8 mouse cellular contexts compared by ENCODE assay signal in the genomic region with DNA sequence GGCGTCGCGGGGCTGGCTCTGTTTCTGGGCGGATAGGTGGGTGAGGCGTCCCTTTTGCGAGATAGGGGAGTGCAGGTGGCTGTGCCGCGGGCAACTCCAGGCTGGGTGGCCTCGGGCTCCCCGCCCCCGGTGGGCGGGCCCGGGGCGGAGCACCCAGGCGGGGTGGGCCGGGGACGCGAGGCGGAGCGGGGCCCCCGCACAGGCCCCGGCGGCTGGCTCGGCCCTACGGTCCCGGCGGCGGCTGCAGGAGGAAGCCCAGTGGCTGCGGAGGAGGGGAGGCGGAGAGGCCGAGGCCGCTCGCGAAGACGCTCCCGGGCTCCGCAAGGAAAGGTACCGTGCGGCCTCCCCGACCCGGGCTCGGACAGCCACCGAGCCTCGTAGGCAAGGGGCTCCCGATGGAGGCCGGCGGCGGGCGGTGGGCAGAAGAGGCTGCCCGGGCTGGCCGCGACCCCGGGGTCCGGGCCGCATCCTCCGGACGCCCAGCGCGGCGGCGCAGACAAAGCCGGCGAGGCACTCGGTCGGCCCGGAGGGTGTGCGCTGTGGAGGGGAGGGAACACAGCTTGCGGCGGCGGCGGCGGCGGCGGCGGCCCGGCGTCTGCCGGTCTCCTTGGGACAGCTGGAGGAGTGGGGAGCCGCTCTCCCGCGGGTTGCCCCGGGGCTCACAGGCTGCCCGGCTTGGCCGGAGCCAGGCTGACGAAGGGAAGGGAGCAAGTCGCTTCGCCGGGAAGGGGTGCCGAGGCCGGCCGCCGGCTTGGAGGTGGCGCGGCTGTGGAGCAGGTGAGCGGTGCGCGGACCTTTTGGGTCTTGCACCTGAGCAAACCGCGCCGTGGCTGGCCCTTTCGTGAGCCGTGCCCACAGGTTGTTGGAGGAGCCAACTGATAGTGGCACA. TPM values are rescaled to one million over a fixed set of nuclear protein-coding genes. Genes with fewer than 3 reads are reported as not detected.
DNase-seq lines count a peak whose midpoint lies in the region; ATAC-seq and TF ChIP-seq lines count a peak whose summit lies in the region.

No protein-coding gene starts in this region.

- no peak for TF ChIP-seq CTCF in bone marrow, adult 2 months (IDR thresholded peaks at IDR 0.05; ENCODE audit: control insufficient read depth, insufficient read depth, low read length)

- peak overlapping the region; percentile 92 for H3K9ac ChIP-seq in embryonic facial prominence, embryonic 13.5 days
- peak overlapping the region; percentile 100 for H3K9ac ChIP-seq in liver, embryonic 13.5 days
- peak overlapping the region; percentile 79 for H3K9ac ChIP-seq in stomach, embryonic 14.5 days (replicated peaks; ENCODE audit: low read depth, low read length)

- H3K36me3 ChIP-seq in embryonic facial prominence, embryonic 13.5 days = no peaks in the 10 kb centered on the region
- no peaks in the 10 kb centered on the region for H3K36me3 ChIP-seq in liver, embryonic 13.5 days
- H3K36me3 ChIP-seq in stomach, embryonic 14.5 days (ENCODE audit: control insufficient read depth, insufficient read depth, low read length) = no peaks in the 10 kb centered on the region

- H3K27ac ChIP-seq in bone marrow, adult 2 months (ENCODE audit: control insufficient read depth, insufficient read depth, low read depth, low read length, poor library complexity) = peak overlapping the region; percentile 96
- H3K27ac ChIP-seq in embryonic facial prominence, embryonic 13.5 days = peak overlapping the region; percentile 75
- peak overlapping the region; percentile 98 for H3K27ac ChIP-seq in liver, embryonic 13.5 days
- peak overlapping the region; percentile 75 for H3K27ac ChIP-seq in stomach, embryonic 14.5 days (ENCODE audit: low read length)

- peak overlapping the region; percentile 99 for H3K4me2 ChIP-seq in embryonic facial prominence, embryonic 13.5 days
- peak overlapping the region; percentile 85 for H3K4me2 ChIP-seq in liver, embryonic 13.5 days
- peak overlapping the region; percentile 97 for H3K4me2 ChIP-seq in stomach, embryonic 14.5 days (replicated peaks; ENCODE audit: low read depth, low read length)

- ATAC-seq in embryonic facial prominence, embryonic 13.5 days (ENCODE audit: insufficient number of reproducible peaks, insufficient read depth, low FRiP score, low TSS enrichment, low read depth) = peak; percentile 88
- peak; percentile 97 for ATAC-seq in liver, embryonic 13.5 days (ENCODE audit: low read depth)
- ATAC-seq in stomach, embryonic 14.5 days (ENCODE audit: insufficient number of reproducible peaks, insufficient read depth, low FRiP score, low read depth) = peak; percentile 96

- H3K4me1 ChIP-seq in bone marrow, adult 2 months (ENCODE audit: control insufficient read depth, insufficient read depth, low read length) = peaks cover 3% of the 10 kb centered on the region; the same call in 1 of the 2 replicates
- peaks cover 37% of the 10 kb centered on the region for H3K4me1 ChIP-seq in embryonic facial prominence, embryonic 13.5 days
- H3K4me1 ChIP-seq in liver, embryonic 13.5 days (replicated peaks) = peaks cover 75% of the 10 kb centered on the region
- H3K4me1 ChIP-seq in stomach, embryonic 14.5 days (ENCODE audit: control insufficient read depth, insufficient read depth, low read length) = peaks cover 5% of the 10 kb centered on the region

- WGBS in bone marrow, adult 2 months = under 1% methylated on average over 87 of the region's 102 CpGs
- WGBS in embryonic facial prominence, embryonic 13.5 days = under 1% methylated on average over 83 of the region's 102 CpGs
- WGBS in liver, embryonic 13.5 days (ENCODE audit: insufficient replicate concordance) = under 1% methylated on average over 85 of the region's 102 CpGs
- under 1% methylated on average over 56 of the region's 102 CpGs for WGBS in stomach, embryonic 14.5 days

- H3K9me3 ChIP-seq in embryonic facial prominence, embryonic 13.5 days = no peaks in the 10 kb centered on the region
- no peaks in the 10 kb centered on the region for H3K9me3 ChIP-seq in liver, embryonic 13.5 days (replicated peaks)
- no peaks in the 10 kb centered on the region for H3K9me3 ChIP-seq in stomach, embryonic 14.5 days (ENCODE audit: control insufficient read depth, low read depth, low read length)

- peak overlapping the region; percentile 77 for H3K4me3 ChIP-seq in bone marrow, adult 2 months (replicated peaks; ENCODE audit: control insufficient read depth, low read depth, low read length)
- peak overlapping the region; percentile 89 for H3K4me3 ChIP-seq in embryonic facial prominence, embryonic 13.5 days
- peak overlapping the region; percentile 99 for H3K4me3 ChIP-seq in liver, embryonic 13.5 days (replicated peaks)
- peak overlapping the region; percentile 85 for H3K4me3 ChIP-seq in stomach, embryonic 14.5 days (ENCODE audit: low read depth, low read length)

- DNase-seq in B cell, adult 2 months = peak; percentile 56 to 57
- peak; percentile 88 to 89 for DNase-seq in heart, adult 9 months (ENCODE audit: low spot score in 2 of 2)
- peak; percentile 77 for DNase-seq in kidney, adult 9 months
- DNase-seq in liver, embryonic 13.5 days = peak; percentile 89
- peak; percentile 63 to 71 for DNase-seq in natural killer cell, adult 2 months (ENCODE audit: low spot score in 2 of 2)

- TF ChIP-seq POLR2A in bone marrow, adult 2 months (IDR thresholded peaks at IDR 0.05; ENCODE audit: borderline replicate concordance, control insufficient read depth, low read depth, low read length) = peak; percentile 90; the same call in 1 of the 2 replicates

- H3K27me3 ChIP-seq in embryonic facial prominence, embryonic 13.5 days = no peaks in the 10 kb centered on the region
- H3K27me3 ChIP-seq in liver, embryonic 13.5 days = peaks cover 5% of the 10 kb centered on the region
- no peaks in the 10 kb centered on the region for H3K27me3 ChIP-seq in stomach, embryonic 14.5 days (ENCODE audit: control insufficient read depth, insufficient read depth, low read length)

RNA-seq across cellular contexts. Expression of a gene that starts 0.7 kb away (rescaled TPM):
- 176 and 213 TPM in 2 replicates for polyA plus RNA-seq in bone marrow, adult 2 months (2011; ENCODE audit: insufficient read depth, insufficient read length, low replicate concordance, missing spikeins)
- 57.2 and 60.2 TPM in 2 replicates for polyA plus RNA-seq in embryonic facial prominence, embryonic 13.5 days (2015; fragmentation: Nextera tagmentation; extraction: Ambion mirVana)
- polyA plus RNA-seq in liver, embryonic 13.5 days (2015; fragmentation: Nextera tagmentation; extraction: Ambion mirVana) = 109 and 113 TPM in 2 replicates
- 28.5 and 29.1 TPM in 2 replicates for polyA plus RNA-seq in stomach, embryonic 14.5 days (2014; fragmentation: Nextera tagmentation; extraction: Ambion mirVana)

Comparison
In these comparisons a context has a peak if more than half of its experiments do, and no peak if none do; other contexts are left out.
1. Peak in every context shown above with its lines: DNase-seq, ATAC-seq, H3K4me3 ChIP-seq and H3K27ac ChIP-seq.